In the genomic region with DNA sequence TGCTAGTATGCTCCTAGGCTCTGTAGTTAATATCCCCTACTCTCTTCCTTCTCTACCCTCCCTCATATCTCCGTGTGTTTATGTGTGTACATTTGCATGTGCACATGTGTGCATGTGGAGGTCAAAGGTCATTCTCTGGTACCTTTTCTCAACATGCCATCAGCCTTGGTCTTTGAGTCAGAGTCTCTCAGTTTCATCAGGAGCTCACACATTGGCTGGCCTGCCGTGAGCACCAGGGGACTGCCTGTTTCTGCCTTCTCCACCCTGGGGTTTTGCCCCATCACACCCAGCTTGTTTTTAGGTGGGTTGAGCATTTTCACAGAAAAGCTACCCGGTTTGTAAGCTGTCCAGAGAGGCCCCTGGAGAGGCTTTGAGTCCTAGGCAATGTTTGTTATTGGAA, we compare ENCODE assay signal across 21 mouse cellular contexts.
DNase-seq lines count a peak whose midpoint lies in the region; ATAC-seq lines count a peak whose summit lies in the region.
"Had no signal": no experiment of that assay in that cellular context is flagged by ENCODE, and none has a peak within 500 bp of the region (broad histone marks: within the 10 kb centered on the region; RNA-seq: fewer than 3 reads in every experiment).

No protein-coding gene starts in this region.

- H3K27me3 ChIP-seq in hindbrain, embryonic 12.5 days = no peaks in the 10 kb centered on the region
- H3K27me3 ChIP-seq in hindbrain, embryonic 10.5 days (ENCODE audit: insufficient read depth, poor library complexity, severe bottlenecking) = no peaks in the 10 kb centered on the region
- no peaks in the 10 kb centered on the region; the same call in 1 of the 2 replicates for H3K27me3 ChIP-seq in midbrain, embryonic 10.5 days (ENCODE audit: low read depth, poor library complexity, severe bottlenecking)
- H3K27me3 ChIP-seq in midbrain, embryonic 13.5 days = no peaks in the 10 kb centered on the region
- H3K27me3 ChIP-seq in midbrain, embryonic 11.5 days (ENCODE audit: control insufficient read depth, insufficient read depth, low read length) = no peaks in the 10 kb centered on the region
- H3K27me3 ChIP-seq in midbrain, embryonic 15.5 days (replicated peaks) = no peaks in the 10 kb centered on the region
- H3K27me3 ChIP-seq: Patski had no signal

- no peak overlapping the region for H3K4me2 ChIP-seq in hindbrain, embryonic 12.5 days (replicated peaks)
- H3K4me2 ChIP-seq in midbrain, embryonic 13.5 days (replicated peaks) = no peak overlapping the region
- H3K4me2 ChIP-seq in midbrain, embryonic 11.5 days = no peak overlapping the region
- H3K4me2 ChIP-seq in midbrain, embryonic 15.5 days = no peak overlapping the region

- 70% methylated on average over 3 of the region's 3 CpGs for WGBS in hindbrain, embryonic 12.5 days
- WGBS in hindbrain, embryonic 10.5 days = 68% methylated on average over 3 of the region's 3 CpGs
- 78% methylated on average over 3 of the region's 3 CpGs for WGBS in midbrain, embryonic 10.5 days
- 64% methylated on average over 3 of the region's 3 CpGs for WGBS in midbrain, embryonic 13.5 days
- 69% methylated on average over 3 of the region's 3 CpGs for WGBS in midbrain, embryonic 11.5 days
- 64% methylated on average over 3 of the region's 3 CpGs for WGBS in midbrain, embryonic 15.5 days

- 0 out of 2 replicates have a peak overlapping the region, but pooled peaks have one; percentile 12 for H3K27ac ChIP-seq in hindbrain, embryonic 12.5 days
- H3K27ac ChIP-seq in hindbrain, embryonic 10.5 days = no peak overlapping the region
- 0 out of 2 replicates have a peak overlapping the region, but pooled peaks have one; percentile 6 for H3K27ac ChIP-seq in midbrain, embryonic 10.5 days (replicated peaks)
- no peak overlapping the region for H3K27ac ChIP-seq in midbrain, embryonic 13.5 days
- H3K27ac ChIP-seq in midbrain, embryonic 11.5 days (ENCODE audit: low read depth, low read length) = no peak overlapping the region
- H3K27ac ChIP-seq in midbrain, embryonic 15.5 days = no peak overlapping the region

- no peak overlapping the region for H3K4me3 ChIP-seq in hindbrain, embryonic 12.5 days
- no peak overlapping the region for H3K4me3 ChIP-seq in hindbrain, embryonic 10.5 days
- H3K4me3 ChIP-seq in midbrain, embryonic 10.5 days = no peak overlapping the region
- no peak overlapping the region for H3K4me3 ChIP-seq in midbrain, embryonic 13.5 days (replicated peaks)
- H3K4me3 ChIP-seq in midbrain, embryonic 11.5 days (ENCODE audit: low read depth, low read length) = no peak overlapping the region
- no peak overlapping the region for H3K4me3 ChIP-seq in midbrain, embryonic 15.5 days

- ATAC-seq in hindbrain, embryonic 12.5 days (ENCODE audit: low FRiP score) = no peak
- ATAC-seq in midbrain, embryonic 13.5 days = no peak
- ATAC-seq in midbrain, embryonic 11.5 days (ENCODE audit: low FRiP score) = no peak
- ATAC-seq in midbrain, embryonic 15.5 days (replicated peaks) = no peak
- ATAC-seq: activated CD4-positive, CD25-positive, alpha-beta regulatory T cell, adult 4 months; CD4-positive, CD25-positive, alpha-beta regulatory T cell, adult 4 months; Patski had no signal

- H3K9me3 ChIP-seq in hindbrain, embryonic 12.5 days (replicated peaks) = no peaks in the 10 kb centered on the region
- H3K9me3 ChIP-seq in hindbrain, embryonic 10.5 days = no peaks in the 10 kb centered on the region
- H3K9me3 ChIP-seq in midbrain, embryonic 10.5 days (replicated peaks) = no peaks in the 10 kb centered on the region
- H3K9me3 ChIP-seq in midbrain, embryonic 13.5 days = no peaks in the 10 kb centered on the region
- no peaks in the 10 kb centered on the region for H3K9me3 ChIP-seq in midbrain, embryonic 11.5 days (ENCODE audit: control insufficient read depth, low read length)
- H3K9me3 ChIP-seq in midbrain, embryonic 15.5 days = no peaks in the 10 kb centered on the region

- DNase-seq in heart, adult 11 months = peak; percentile 53
- DNase-seq in heart, postnatal 4 days = no peak
- DNase-seq in hindbrain, embryonic 10.5 days (ENCODE audit: low spot score) = no peak
- no peak for DNase-seq in midbrain, embryonic 10.5 days (ENCODE audit: low spot score)
- peak; percentile 73 for DNase-seq in midbrain, embryonic 11.5 days (ENCODE audit: low spot score, missing footprints)
- DNase-seq: adrenal gland, adult 2 months; adrenal gland, adult 8-10 months; adrenal gland, postnatal 10 days; adrenal gland, postnatal 14 days; adrenal gland, postnatal 25 days; adrenal gland, postnatal 36 days; B cell, adult 2 months; cerebellum, adult 11 months; cerebellum, adult 11-12 months had no signal

- no peaks in the 10 kb centered on the region for H3K36me3 ChIP-seq in hindbrain, embryonic 12.5 days
- H3K36me3 ChIP-seq in hindbrain, embryonic 10.5 days = no peaks in the 10 kb centered on the region
- no peaks in the 10 kb centered on the region for H3K36me3 ChIP-seq in midbrain, embryonic 10.5 days
- no peaks in the 10 kb centered on the region for H3K36me3 ChIP-seq in midbrain, embryonic 13.5 days
- no peaks in the 10 kb centered on the region for H3K36me3 ChIP-seq in midbrain, embryonic 11.5 days (ENCODE audit: control insufficient read depth, insufficient read depth, low read length)
- H3K36me3 ChIP-seq in midbrain, embryonic 15.5 days (replicated peaks) = no peaks in the 10 kb centered on the region
- H3K36me3 ChIP-seq: G1E had no signal

- H3K4me1 ChIP-seq in hindbrain, embryonic 12.5 days = no peaks in the 10 kb centered on the region
- H3K4me1 ChIP-seq in hindbrain, embryonic 10.5 days (replicated peaks) = peaks cover 18% of the 10 kb centered on the region
- peaks cover 26% of the 10 kb centered on the region for H3K4me1 ChIP-seq in midbrain, embryonic 10.5 days
- H3K4me1 ChIP-seq in midbrain, embryonic 13.5 days (replicated peaks) = peaks cover 4% of the 10 kb centered on the region; the same call in 1 of the 2 replicates
- H3K4me1 ChIP-seq in midbrain, embryonic 11.5 days (ENCODE audit: control insufficient read depth, insufficient read depth, low read length) = no peaks in the 10 kb centered on the region
- H3K4me1 ChIP-seq in midbrain, embryonic 15.5 days = 0 out of 2 replicates have a peak, but pooled peaks cover 2% of the 10 kb centered on the region

- H3K9ac ChIP-seq in hindbrain, embryonic 12.5 days = no peak overlapping the region
- no peak overlapping the region for H3K9ac ChIP-seq in midbrain, embryonic 13.5 days (replicated peaks)
- H3K9ac ChIP-seq in midbrain, embryonic 11.5 days (ENCODE audit: low read length) = no peak overlapping the region
- H3K9ac ChIP-seq in midbrain, embryonic 15.5 days = no peak overlapping the region

Comparison
In these comparisons a context has a peak if more than half of its experiments do, and no peak if none do; other contexts are left out.
1. DNase-seq: peak in heart, adult 11 months (single experiment) and midbrain, embryonic 11.5 days (single experiment); none in heart, postnatal 4 days (single experiment), hindbrain, embryonic 10.5 days (single experiment) and midbrain, embryonic 10.5 days (single experiment).
2. H3K27ac ChIP-seq: peak in hindbrain, embryonic 12.5 days (single experiment) and midbrain, embryonic 10.5 days (single experiment); none in hindbrain, embryonic 10.5 days (single experiment), midbrain, embryonic 13.5 days (single experiment), midbrain, embryonic 11.5 days (single experiment) and midbrain, embryonic 15.5 days (single experiment).